ENCODE assay signal across 12 mouse cellular contexts in the genomic region with DNA sequence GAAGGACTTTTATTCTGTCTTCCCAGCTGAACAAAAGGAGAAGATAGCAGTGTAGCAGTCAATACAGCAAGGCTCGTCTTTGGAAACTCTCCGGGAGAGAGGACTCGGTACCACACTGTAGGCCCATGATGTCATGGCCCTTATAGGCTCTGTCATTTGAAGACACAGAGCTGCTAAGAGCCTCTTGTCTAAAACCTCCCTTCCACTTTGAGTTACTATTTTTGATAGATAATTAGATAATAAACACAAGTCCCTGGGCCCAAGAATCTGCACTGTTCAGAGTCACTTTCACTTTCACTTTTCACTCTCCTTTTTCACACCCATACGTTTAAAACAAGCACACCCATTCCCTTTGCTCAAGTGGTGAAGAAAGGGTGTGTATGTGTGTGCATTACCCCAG. TPM values are rescaled to one million over a fixed set of nuclear protein-coding genes. Genes with fewer than 3 reads are reported as not detected.
DNase-seq lines count a peak whose midpoint lies in the region; ATAC-seq and TF ChIP-seq lines count a peak whose summit lies in the region.
"Had no signal": no experiment of that assay in that cellular context is flagged by ENCODE, and none has a peak within 500 bp of the region (broad histone marks: within the 10 kb centered on the region; RNA-seq: fewer than 3 reads in every experiment).

No protein-coding gene starts in this region.

- H3K4me2 ChIP-seq in liver, embryonic 14.5 days (ENCODE audit: low read depth), result peak overlapping the region; percentile 36

- no peaks in the 10 kb centered on the region for H3K27me3 ChIP-seq in liver, embryonic 14.5 days (ENCODE audit: control insufficient read depth, insufficient read depth, low read length)

- H3K4me3 ChIP-seq in brown adipose tissue, adult 24 weeks (ENCODE audit: insufficient read depth, low read depth, low read length), result 0 out of 2 replicates have a peak overlapping the region, but pooled peaks have one; percentile 4
- 0 out of 4 replicates have a peak overlapping the region, but pooled peaks of 1 of the 2 experiments have one; percentile 2 for H3K4me3 ChIP-seq in liver, embryonic 14.5 days (ENCODE audit: insufficient read depth in 1 of 2, low read depth in 2 of 2, low read length in 2 of 2)
- H3K4me3 ChIP-seq: hindbrain, embryonic 10.5 days had no signal

- peaks cover 9% of the 10 kb centered on the region for H3K4me1 ChIP-seq in brown adipose tissue, adult 24 weeks (ENCODE audit: control insufficient read depth, insufficient read depth, insufficient read length, low read length)
- H3K4me1 ChIP-seq in liver, embryonic 14.5 days (replicated peaks; ENCODE audit: control insufficient read depth in 2 of 2, insufficient read depth in 2 of 2, low read length in 1 of 2), result peaks cover 0 to 13% of the 10 kb centered on the region in 2 experiments; a peak in 1 of 4 replicates
- H3K4me1 ChIP-seq: hindbrain, embryonic 10.5 days had no signal

- peak; percentile 28 for DNase-seq in thymus, postnatal 0 days (ENCODE audit: low spot score)
- DNase-seq in thymus, postnatal 36 days, result no peak
- no peak for DNase-seq in liver, embryonic 14.5 days (ENCODE audit: low read depth in 3 of 3, low spot score in 3 of 3)
- DNase-seq in adrenal gland, adult 8-10 months, result no peak
- no peak for DNase-seq in right cerebral cortex, postnatal 4 days
- no peak for DNase-seq in adrenal gland, postnatal 36 days
- DNase-seq: forebrain, postnatal 0 days; lung, postnatal 36 days had no signal

- no peak for TF ChIP-seq CTCF in liver, embryonic 14.5 days (IDR thresholded peaks at IDR 0.05; ENCODE audit: low read depth)

- H3K9me3 ChIP-seq in liver, embryonic 14.5 days (ENCODE audit: control insufficient read depth, low read length), result no peaks in the 10 kb centered on the region
- H3K9me3 ChIP-seq: hindbrain, embryonic 10.5 days had no signal

- no peak for TF ChIP-seq EP300 in liver, embryonic 14.5 days (IDR thresholded peaks at IDR 0.05; ENCODE audit: low read depth)

- peak; percentile 40; the same call in 1 of the 2 replicates for ATAC-seq in liver, embryonic 14.5 days (ENCODE audit: insufficient read depth)
- ATAC-seq: forebrain, postnatal 0 days had no signal

- no peaks in the 10 kb centered on the region; the same call in 1 of the 2 replicates for H3K36me3 ChIP-seq in liver, embryonic 14.5 days (replicated peaks; ENCODE audit: control insufficient read depth, insufficient read depth, low read depth)

- WGBS in liver, embryonic 14.5 days (ENCODE audit: insufficient replicate concordance), result 52% methylated on average over 4 of the region's 4 CpGs

- no peak overlapping the region for H3K9ac ChIP-seq in liver, embryonic 14.5 days (replicated peaks)
- H3K9ac ChIP-seq: forebrain, postnatal 0 days had no signal

- H3K27ac ChIP-seq in brown adipose tissue, adult 24 weeks (replicated peaks; ENCODE audit: low read depth, low read length), result no peak overlapping the region
- H3K27ac ChIP-seq in liver, embryonic 14.5 days, result no peak overlapping the region
- H3K27ac ChIP-seq: hindbrain, embryonic 10.5 days had no signal

RNA-seq across cellular contexts. Expression of gene Plscr2, which starts 9.7 kb away (rescaled TPM):
- 4.4 and 5.3 TPM in 2 replicates for polyA plus RNA-seq in thymus, postnatal 0 days (2015; fragmentation: Nextera tagmentation; extraction: Ambion mirVana)
- polyA plus RNA-seq in brown adipose tissue, adult 24 weeks (2012; ENCODE audit: insufficient read depth, insufficient read length, missing spikeins), result 1.8 and 1.9 TPM in 2 replicates
- polyA plus RNA-seq in liver, embryonic 14.5 days (2012; rRNA removed), result 0.12 and 0.16 TPM in 2 replicates
- polyA plus RNA-seq in liver, embryonic 14.5 days (2014; fragmentation: Nextera tagmentation; extraction: Ambion mirVana), result 0.40 and 0.46 TPM in 2 replicates
- 10 to 100 TPM; 15.1 to 25.6 (median 20.1) TPM for total RNA-seq in adrenal gland, adult 8-10 months (2022)
- 10 to 100 TPM; 11.7 to 24.9 TPM for total RNA-seq in adrenal gland, postnatal 36 days (2021)
- polyA plus RNA-seq: neural tube, embryonic 11.5 days had no signal

RNA-seq across cellular contexts. Expression of gene Plscr1, which starts 16.2 kb away (rescaled TPM):
- 22.3 and 23.3 TPM in 2 replicates for polyA plus RNA-seq in thymus, postnatal 0 days (2015; fragmentation: Nextera tagmentation; extraction: Ambion mirVana)
- polyA plus RNA-seq in brown adipose tissue, adult 24 weeks (2012; ENCODE audit: insufficient read depth, insufficient read length, missing spikeins), result 2.1 and 2.3 TPM in 2 replicates
- polyA plus RNA-seq in liver, embryonic 14.5 days (2012; rRNA removed), result 8.1 and 12.3 TPM in 2 replicates
- polyA plus RNA-seq in liver, embryonic 14.5 days (2014; fragmentation: Nextera tagmentation; extraction: Ambion mirVana), result 23.0 and 26.2 TPM in 2 replicates
- total RNA-seq in adrenal gland, adult 8-10 months (2022), result 10 to 100 TPM; 10.7 to 13.7 (median 11.2) TPM
- total RNA-seq in adrenal gland, postnatal 36 days (2021), result 10 to 100 TPM; 10.5 to 14.1 TPM

RNA-seq across cellular contexts. Expression of gene 1700057G04Rik, which starts 43.5 kb away (rescaled TPM):
- not detected in 2 replicates for polyA plus RNA-seq in thymus, postnatal 0 days (2015; fragmentation: Nextera tagmentation; extraction: Ambion mirVana)
- polyA plus RNA-seq in brown adipose tissue, adult 24 weeks (2012; ENCODE audit: insufficient read depth, insufficient read length, missing spikeins), result not detected in 2 replicates
- polyA plus RNA-seq in liver, embryonic 14.5 days (2012; rRNA removed), result not detected in 2 replicates
- polyA plus RNA-seq in liver, embryonic 14.5 days (2014; fragmentation: Nextera tagmentation; extraction: Ambion mirVana), result not detected in 2 replicates
- not detected for total RNA-seq in adrenal gland, adult 8-10 months (2022)
- total RNA-seq in adrenal gland, postnatal 36 days (2021), result not detected
- total RNA-seq: forebrain, postnatal 0 days; left cerebral cortex, postnatal 36 days had no signal
- polyA plus RNA-seq: forebrain, postnatal 0 days; hindbrain, embryonic 10.5 days; neural tube, embryonic 11.5 days had no signal
